Mouse (Mus musculus) myocyte (in vitro differentiated cells): ENCODE data around the gene Tex26. TPM values are rescaled to one million over a fixed set of nuclear protein-coding genes. Genes with fewer than 3 reads are reported as not detected.

Source experiments
- H3K27me3 ChIP-seq: one replicate; pipeline ENCODE4 v1.6.1; 2011; ENCODE audit not compliant: control insufficient read depth, insufficient read depth, insufficient read length
- H3K36me3 ChIP-seq: one replicate; pipeline ENCODE4 v1.6.1; 2011; ENCODE audit not compliant: control insufficient read depth, insufficient read depth
- H3K4me2 ChIP-seq: one replicate; pipeline ENCODE4 v1.6.1; 2011; ENCODE audit warnings: low read depth, control low read depth
- H3K4me3 ChIP-seq: one replicate; pipeline ENCODE4 v1.5.1; 2011; ENCODE audit warnings: mild to moderate bottlenecking, control low read depth, moderate library complexity
- H3K79me2 ChIP-seq: one replicate; pipeline ENCODE4 v1.6.1; 2011; ENCODE audit not compliant: control insufficient read depth, insufficient read depth
- H3ac ChIP-seq: one replicate; pipeline ENCODE4 v1.6.1; 2011; ENCODE audit not compliant: control insufficient read depth, insufficient read length
- CEBPB ChIP-seq: IDR thresholded peaks from 2 replicates; pipeline ENCODE4 v1.6.1; 2011; ENCODE audit warnings: mild to moderate bottlenecking, moderate library complexity; ENCODE audit not compliant: poor library complexity, insufficient read depth, severe bottlenecking
- E2F4 ChIP-seq: IDR thresholded peaks from one replicate; pipeline ENCODE4 v1.6.1; 2011; ENCODE audit warnings: mild to moderate bottlenecking, control low read depth, moderate library complexity; ENCODE audit not compliant: insufficient read depth
- MAX ChIP-seq: IDR thresholded peaks from one replicate; pipeline ENCODE4 v1.6.1; 2011; ENCODE audit warnings: low read depth, mild to moderate bottlenecking, control low read depth
- MYOD1 ChIP-seq, 3 experiments: IDR thresholded peaks; one replicate each; pipeline ENCODE4 v1.6.1; 2011; ENCODE audit warnings: control low read depth in 2 of 3, low read depth in 2 of 3, mild to moderate bottlenecking in 2 of 3, moderate library complexity in 1 of 3; ENCODE audit not compliant: insufficient read length in 2 of 3, control insufficient read depth in 1 of 3
- MYOG ChIP-seq, 3 experiments: IDR thresholded peaks; one replicate each; pipeline ENCODE4 v1.6.1; 2011; ENCODE audit warnings: control low read depth in 2 of 3, low read depth in 2 of 3, mild to moderate bottlenecking in 2 of 3; ENCODE audit not compliant: insufficient read length in 2 of 3, control insufficient read depth in 1 of 3, insufficient read depth in 1 of 3
- POLR2A ChIP-seq: IDR thresholded peaks from one replicate; pipeline ENCODE4 v1.6.1; 2011; ENCODE audit warnings: low read depth, mild to moderate bottlenecking, control low read depth, moderate library complexity; ENCODE audit not compliant: insufficient read length
- POLR2AphosphoS2 ChIP-seq: IDR thresholded peaks from one replicate; pipeline ENCODE4 v1.6.1; 2011; ENCODE audit warnings: low read depth, control low read depth; ENCODE audit not compliant: insufficient read length
- REST ChIP-seq: IDR thresholded peaks from one replicate; pipeline ENCODE4 v1.6.1; 2011; ENCODE audit warnings: mild to moderate bottlenecking, control low read depth, moderate library complexity; ENCODE audit not compliant: insufficient read depth, insufficient read length
- SRF ChIP-seq: IDR thresholded peaks from one replicate; pipeline ENCODE4 v1.6.1; 2011; ENCODE audit warnings: low read depth; ENCODE audit not compliant: control insufficient read depth, insufficient read length
- TCF12 ChIP-seq: IDR thresholded peaks from one replicate; pipeline ENCODE4 v1.6.1; 2011; ENCODE audit warnings: mild to moderate bottlenecking, control low read depth; ENCODE audit not compliant: poor library complexity, insufficient read depth, severe bottlenecking
- TCF3 ChIP-seq: IDR thresholded peaks from one replicate; pipeline ENCODE4 v1.6.1; 2011; ENCODE audit warnings: low read depth, control low read depth; ENCODE audit not compliant: insufficient read length
- USF1 ChIP-seq: IDR thresholded peaks from one replicate; pipeline ENCODE4 v1.6.1; 2011; ENCODE audit warnings: low read depth, mild to moderate bottlenecking, control low read depth, moderate library complexity
- polyA plus RNA-seq: library from polyadenylated mRNA; unstranded; fragments of >200 nt; fragmentation: generic; extraction: Trizol; gene quantifications from one replicate; pipeline ENCODE4 v1.2.1, GENCODE M21; 2012; ENCODE audit warnings: missing spikeins

Tex26 gene
- polyA plus RNA-seq, 1 experiment, result 0.56 TPM

- Histone ChIP-seq H3K27me3 (no peaks in the 10 kb centered on the region), H3K36me3 (no peaks in the 10 kb centered on the region), H3ac (no peak overlapping the region), H3K4me3 (no peak overlapping the region), H3K4me2 (no peak overlapping the region), H3K79me2 (no peaks in the 10 kb centered on the region)
- TF ChIP-seq TCF3, result no peak
- TF ChIP-seq MAX, result no peak
- no peak for TF ChIP-seq POLR2AphosphoS2
- TF ChIP-seq TCF12, result no peak
- no peak for TF ChIP-seq MYOD1 (IDR thresholded peaks at IDR 0.05; ENCODE audit: control insufficient read depth in 1 of 3, insufficient read length in 2 of 3, low read depth in 2 of 3)
- TF ChIP-seq USF1, result no peak
- TF ChIP-seq REST, result no peak
- no peak for TF ChIP-seq E2F4
- TF ChIP-seq POLR2A, result no peak
- TF ChIP-seq MYOG (IDR thresholded peaks at IDR 0.05; ENCODE audit: control insufficient read depth in 1 of 3, insufficient read depth in 1 of 3, insufficient read length in 2 of 3, low read depth in 2 of 3), result no peak
- no peak for TF ChIP-seq SRF
- TF ChIP-seq CEBPB, result no peak
These were observed 57.1 kb downstream of the Tex26 start for GRCm38 (mm10) chr5:149496401-149497066.

DNA sequence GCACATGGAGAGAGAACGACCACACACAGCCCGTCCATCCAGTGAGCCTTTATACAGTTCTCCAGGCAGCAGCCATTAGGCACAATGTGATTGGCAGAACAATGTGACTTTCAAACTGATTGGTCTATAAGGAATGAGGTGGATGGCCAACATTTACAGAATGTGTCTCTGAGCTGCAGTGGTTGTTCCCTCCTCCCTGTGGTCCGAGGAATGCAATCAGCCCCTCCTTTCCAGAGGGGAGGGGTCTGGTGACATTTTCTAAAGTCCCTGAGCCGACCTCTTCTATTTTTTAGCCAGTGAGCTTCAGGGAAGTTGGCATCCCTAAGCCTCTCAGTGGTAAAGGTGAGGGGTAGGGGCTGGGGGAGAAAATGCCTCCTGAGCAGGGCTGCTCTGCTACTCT, 60.5 kb downstream of the Tex26 start:
- Histone ChIP-seq H3K4me3 (no peak overlapping the region), H3ac (no peak overlapping the region), H3K36me3 (no peaks in the 10 kb centered on the region), H3K4me2 (no peak overlapping the region), H3K79me2 (no peaks in the 10 kb centered on the region), H3K27me3 (no peaks in the 10 kb centered on the region)
- no peak for TF ChIP-seq TCF12
- no peak for TF ChIP-seq E2F4
- no peak for TF ChIP-seq REST
- TF ChIP-seq CEBPB, result no peak
- no peak for TF ChIP-seq USF1
- TF ChIP-seq SRF, result no peak
- no peak for TF ChIP-seq MAX
- TF ChIP-seq MYOD1 (IDR thresholded peaks at IDR 0.05; ENCODE audit: control insufficient read depth in 1 of 3, insufficient read length in 2 of 3, low read depth in 2 of 3), result no peak
- no peak for TF ChIP-seq POLR2AphosphoS2
- no peak for TF ChIP-seq TCF3
- TF ChIP-seq POLR2A, result no peak
- TF ChIP-seq MYOG (IDR thresholded peaks at IDR 0.05; ENCODE audit: control insufficient read depth in 1 of 3, insufficient read depth in 1 of 3, insufficient read length in 2 of 3, low read depth in 2 of 3), result no peak

DNA sequence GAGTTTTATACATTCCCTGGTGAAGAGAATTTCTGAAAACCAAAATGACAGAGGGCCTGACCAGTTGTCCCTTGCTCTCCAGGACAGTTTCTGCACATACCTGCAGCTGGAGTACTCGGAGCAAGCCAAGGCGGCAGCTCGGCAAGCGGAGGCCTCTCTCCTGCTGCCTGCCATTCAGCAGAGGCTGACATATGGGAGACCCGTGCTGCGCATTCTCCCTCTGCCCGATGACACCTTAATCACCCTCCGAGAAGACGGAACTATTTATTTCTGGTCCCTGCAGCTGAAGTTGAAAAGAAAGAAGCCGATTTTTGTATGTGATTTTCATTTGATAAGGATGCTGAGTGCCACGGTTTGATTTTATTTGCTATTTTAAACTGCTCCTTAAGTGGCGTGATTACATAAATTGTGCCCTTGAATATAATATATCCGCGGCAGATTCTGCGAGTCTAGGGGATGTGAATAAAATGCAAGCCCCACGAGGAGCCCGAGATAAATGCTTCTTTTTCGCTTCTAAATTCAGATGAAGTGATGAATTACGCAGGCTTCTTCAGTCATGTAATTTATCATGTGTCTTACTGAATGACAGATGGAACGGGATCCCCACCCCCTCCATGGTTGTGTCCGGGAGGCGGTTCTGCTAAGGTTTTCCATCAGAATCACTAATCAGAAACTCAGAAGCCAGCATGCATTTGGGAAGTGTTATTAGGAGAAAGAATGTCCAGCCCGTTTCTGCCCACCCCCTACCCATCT, 64.1 kb downstream of the Tex26 start:
- Histone ChIP-seq H3ac (no peak overlapping the region), H3K27me3 (no peaks in the 10 kb centered on the region), H3K79me2 (no peaks in the 10 kb centered on the region), H3K4me3 (no peak overlapping the region), H3K4me2 (no peak overlapping the region), H3K36me3 (no peaks in the 10 kb centered on the region)
- TF ChIP-seq E2F4, result no peak
- TF ChIP-seq POLR2A, result no peak
- no peak for TF ChIP-seq MYOD1 (IDR thresholded peaks at IDR 0.05; ENCODE audit: control insufficient read depth in 1 of 3, insufficient read length in 2 of 3, low read depth in 2 of 3)
- TF ChIP-seq TCF12, result no peak
- TF ChIP-seq TCF3, result no peak
- TF ChIP-seq SRF, result no peak
- no peak for TF ChIP-seq MYOG (IDR thresholded peaks at IDR 0.05; ENCODE audit: control insufficient read depth in 1 of 3, insufficient read depth in 1 of 3, insufficient read length in 2 of 3, low read depth in 2 of 3)
- no peak for TF ChIP-seq REST

GRCm38 (mm10) chr5:149504985-149505384, 65.5 kb downstream of the Tex26 start:
- H3ac ChIP-seq, result no peak overlapping the region
- no peaks in the 10 kb centered on the region for H3K27me3 ChIP-seq
- H3K4me3 ChIP-seq, result no peak overlapping the region
- no peak for TF ChIP-seq USF1
- TF ChIP-seq TCF3, result no peak
- TF ChIP-seq CEBPB, result no peak
- TF ChIP-seq TCF12, result no peak
- TF ChIP-seq MYOD1 (IDR thresholded peaks at IDR 0.05; ENCODE audit: control insufficient read depth in 1 of 3, insufficient read length in 2 of 3, low read depth in 2 of 3), result no peak
- no peak for TF ChIP-seq SRF
- no peak for TF ChIP-seq MAX
- no peak for TF ChIP-seq E2F4
- TF ChIP-seq POLR2A, result no peak
- no peak for TF ChIP-seq POLR2AphosphoS2
- H3K36me3 ChIP-seq, result no peaks in the 10 kb centered on the region
- no peaks in the 10 kb centered on the region for H3K79me2 ChIP-seq
- H3K4me2 ChIP-seq, result no peak overlapping the region
